Mouse (Mus musculus) heart, embryonic 11.5 days (tissue): ENCODE data around the gene Clec1a. TPM values are rescaled to one million over a fixed set of nuclear protein-coding genes. Genes with fewer than 3 reads are reported as not detected.
"Not testable (repeated sequence)": the region's sequence is repeated elsewhere in the genome, so short reads cannot be mapped to it uniquely, and the experiment has no call there.

Source experiments
- ATAC-seq: fragments of 200-750 bp; cut with Nextera tagmentation; replicated peaks from 2 replicates; pipeline ENCODE4 v1.8.0; 2017; ENCODE audit warnings: moderate library complexity; ENCODE audit not compliant: insufficient number of reproducible peaks, low FRiP score, low TSS enrichment
- H3K27ac ChIP-seq: fragments of 300-500 bp; sonication (generic); 2 replicates; pipeline ENCODE4 v1.5.1; 2014; ENCODE audit warnings: mild to moderate bottlenecking, low read depth, low read length
- H3K27me3 ChIP-seq: fragments of 300-500 bp; sonication (generic); 2 replicates; pipeline ENCODE4 v1.6.1; 2014; ENCODE audit warnings: mild to moderate bottlenecking, low read length, mixed read lengths; ENCODE audit not compliant: control insufficient read depth, insufficient read depth
- H3K36me3 ChIP-seq: fragments of 300-500 bp; sonication (generic); 2 replicates; pipeline ENCODE4 v1.6.1; 2014; ENCODE audit warnings: mild to moderate bottlenecking, low read length, moderate library complexity, mixed read lengths; ENCODE audit not compliant: control insufficient read depth, insufficient read depth
- H3K4me1 ChIP-seq: fragments of 300-500 bp; sonication (generic); 2 replicates; pipeline ENCODE4 v1.6.1; 2014; ENCODE audit warnings: low read length; ENCODE audit not compliant: control insufficient read depth, insufficient read depth
- H3K4me2 ChIP-seq: fragments of 300-500 bp; sonication (generic); 2 replicates; pipeline ENCODE4 v1.6.1; 2014; ENCODE audit warnings: mild to moderate bottlenecking, moderate library complexity
- H3K4me3 ChIP-seq: fragments of 300-500 bp; sonication (generic); 2 replicates; pipeline ENCODE4 v1.5.1; 2014; ENCODE audit warnings: low read depth, low read length
- H3K9ac ChIP-seq: fragments of 300-500 bp; sonication (generic); 2 replicates; pipeline ENCODE4 v1.6.1; 2014; ENCODE audit warnings: mild to moderate bottlenecking, low read depth, low read length, moderate library complexity
- H3K9me3 ChIP-seq: fragments of 300-500 bp; sonication (generic); replicated peaks from 2 replicates; pipeline ENCODE4 v1.6.1; 2016; ENCODE audit warnings: low read length; ENCODE audit not compliant: control insufficient read depth
- WGBS: fragments of 180-500 bp; shearing (Covaris S2); extraction: QIAGEN DNeasy Blood & Tissue Kit; methylation state at CpG from one replicate; pipeline ENCODE4 v1.1.7; 2014; ENCODE audit not compliant: insufficient replicate concordance; 5-methylcytosine and 5-hydroxymethylcytosine counted together
- polyA plus RNA-seq: library from polyadenylated mRNA; unstranded; fragments of >200 nt; fragmentation: Nextera tagmentation; extraction: Ambion mirVana; gene quantifications from 2 replicates; pipeline ENCODE4 v1.2.1, GENCODE M21; 2014

The Clec1a gene
- polyA plus RNA-seq = 0.18 and 0.86 TPM in 2 replicates

GRCm38 (mm10) chr6:129451411-129452039, at the start of gene Clec1a:
Gene Clec1a (minus strand): TSS chr6:129452000.
- Histone ChIP-seq H3K4me3 (no peak within 1 kb of the TSS), H3K36me3 (no peaks in the 10 kb centered on the region), H3K27me3 (no peaks in the 10 kb centered on the region), H3K9me3 (no peaks in the 10 kb centered on the region), H3K4me2 (peak within 1 kb of the TSS; percentile 11; the same call in 1 of the 2 replicates), H3K9ac (no peak within 1 kb of the TSS), H3K4me1 (no peaks in the 10 kb centered on the region), H3K27ac (no peak within 1 kb of the TSS)
- 51% methylated on average over 13 of the region's 13 CpGs for WGBS
- ATAC-seq = no peak

GRCm38 (mm10) chr6:129499516-129499915, 47.7 kb upstream of the Clec1a start:
- not testable (repeated sequence) for H3K9me3 ChIP-seq, H3K27ac ChIP-seq, H3K4me2 ChIP-seq, H3K9ac ChIP-seq, H3K4me3 ChIP-seq, H3K4me1 ChIP-seq, H3K36me3 ChIP-seq, H3K27me3 ChIP-seq, ATAC-seq
- 79% methylated on average over 1 of the region's 1 CpGs for WGBS

- ATAC-seq = no peak
- H3K9ac ChIP-seq = no peak overlapping the region
- 81% methylated on average over 3 of the region's 3 CpGs for WGBS
- H3K4me3 ChIP-seq = no peak overlapping the region
- no peaks in the 10 kb centered on the region for H3K27me3 ChIP-seq
- no peaks in the 10 kb centered on the region for H3K36me3 ChIP-seq
- no peaks in the 10 kb centered on the region for H3K9me3 ChIP-seq
- H3K27ac ChIP-seq = no peak overlapping the region
- H3K4me2 ChIP-seq = no peak overlapping the region
- no peaks in the 10 kb centered on the region for H3K4me1 ChIP-seq
These were observed 45.8 kb upstream of the Clec1a start for GRCm38 (mm10) chr6:129497345-129498218.

- no peak for ATAC-seq
- H3K27ac ChIP-seq = no peak overlapping the region
- 71% methylated on average over 4 of the region's 4 CpGs for whole genome bisulfite sequencing
- no peak overlapping the region for H3K4me3 ChIP-seq
- H3K27me3 ChIP-seq = no peaks in the 10 kb centered on the region
- no peaks in the 10 kb centered on the region for H3K4me1 ChIP-seq
- H3K36me3 ChIP-seq = no peaks in the 10 kb centered on the region
- H3K9ac ChIP-seq = no peak overlapping the region
- no peaks in the 10 kb centered on the region for H3K9me3 ChIP-seq
- no peak overlapping the region for H3K4me2 ChIP-seq
These were observed 43.1 kb upstream of the Clec1a start for GRCm38 (mm10) chr6:129494924-129495323.

- Histone ChIP-seq H3K4me3 (no peak overlapping the region), H3K4me2 (no peak overlapping the region), H3K36me3 (no peaks in the 10 kb centered on the region), H3K4me1 (no peaks in the 10 kb centered on the region), H3K27me3 (no peaks in the 10 kb centered on the region), H3K27ac (no peak overlapping the region), H3K9ac (no peak overlapping the region), H3K9me3 (no peaks in the 10 kb centered on the region)
- WGBS = 67% methylated on average over 8 of the region's 8 CpGs
- ATAC-seq = no peak
These were observed 28.5 kb upstream of the Clec1a start for GRCm38 (mm10) chr6:129480089-129480958.

- ATAC-seq = no peak
These were observed 24.8 kb upstream of the Clec1a start for GRCm38 (mm10) chr6:129476404-129477126.

GRCm38 (mm10) chr6:129472627-129473026, 20.8 kb upstream of the Clec1a start:
- Histone ChIP-seq H3K4me2 (no peak overlapping the region), H3K9ac (no peak overlapping the region), H3K4me1 (no peaks in the 10 kb centered on the region), H3K4me3 (no peak overlapping the region), H3K27ac (no peak overlapping the region), H3K9me3 (no peaks in the 10 kb centered on the region), H3K27me3 (no peaks in the 10 kb centered on the region), H3K36me3 (no peaks in the 10 kb centered on the region)
- no peak for ATAC-seq
- WGBS = 74% methylated on average over 5 of the region's 5 CpGs

More at GRCm38 (mm10) chr6:129476404-129477126, 24.8 kb upstream of the Clec1a start:
- WGBS = 33% methylated on average over 13 of the region's 13 CpGs
- no peak overlapping the region for H3K9ac ChIP-seq
- no peak overlapping the region for H3K27ac ChIP-seq
- H3K36me3 ChIP-seq = no peaks in the 10 kb centered on the region
- no peak overlapping the region for H3K4me3 ChIP-seq
- no peaks in the 10 kb centered on the region for H3K9me3 ChIP-seq
- no peaks in the 10 kb centered on the region for H3K27me3 ChIP-seq
- no peak overlapping the region for H3K4me2 ChIP-seq
- no peaks in the 10 kb centered on the region for H3K4me1 ChIP-seq

GRCm38 (mm10) chr6:129471386-129471785, 19.6 kb upstream of the Clec1a start:
- ATAC-seq = no peak
- H3K4me1 ChIP-seq = no peaks in the 10 kb centered on the region
- H3K36me3 ChIP-seq = no peaks in the 10 kb centered on the region
- no peak overlapping the region for H3K4me2 ChIP-seq
- H3K4me3 ChIP-seq = no peak overlapping the region
- no peak overlapping the region for H3K27ac ChIP-seq
- no peak overlapping the region for H3K9ac ChIP-seq
- no peaks in the 10 kb centered on the region for H3K9me3 ChIP-seq
- WGBS = 84% methylated on average over 6 of the region's 6 CpGs
- no peaks in the 10 kb centered on the region for H3K27me3 ChIP-seq
